Mouse (Mus musculus) lung, adult 2 months (tissue): ENCODE results near the gene Trp53bp1.

Source experiments
- CTCF ChIP-seq: fragments of 200-500 bp; IDR thresholded peaks from 2 replicates; pipeline ENCODE4 v1.5.1; 2011; ENCODE audit warnings: mild to moderate bottlenecking, low read length, control low read depth; ENCODE audit not compliant: insufficient read depth
- POLR2A ChIP-seq: fragments of 200-500 bp; IDR thresholded peaks from 2 replicates; pipeline ENCODE4 v1.6.1; 2011; ENCODE audit warnings: low read depth, mild to moderate bottlenecking, control low read depth, low read length, borderline replicate concordance; ENCODE audit errors: extremely low read depth

DNA sequence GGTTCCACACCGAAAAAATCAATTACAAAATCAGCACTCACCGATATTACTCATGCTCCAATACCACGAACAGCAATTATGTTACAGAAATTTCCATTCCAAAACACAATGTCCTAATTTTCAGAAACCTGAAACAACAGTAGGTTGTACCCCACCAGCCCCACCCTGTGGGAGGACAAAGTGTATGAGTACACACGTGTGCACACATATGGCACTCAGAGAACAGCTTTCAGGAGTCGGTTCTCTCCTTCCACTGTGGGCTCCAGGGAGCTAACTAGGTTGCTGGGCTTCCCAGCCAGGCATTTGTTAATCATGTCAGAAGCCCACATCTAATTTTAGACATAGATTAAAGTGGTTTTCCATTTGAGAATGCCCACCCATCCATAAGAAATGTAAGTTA lies 27.1 kb downstream of the Trp53bp1 start:
- TF ChIP-seq CTCF = no peak
- TF ChIP-seq POLR2A = no peak
